Mouse (Mus musculus): ENCODE results near the gene Rabgap1l.

The Rabgap1l gene

DNA sequence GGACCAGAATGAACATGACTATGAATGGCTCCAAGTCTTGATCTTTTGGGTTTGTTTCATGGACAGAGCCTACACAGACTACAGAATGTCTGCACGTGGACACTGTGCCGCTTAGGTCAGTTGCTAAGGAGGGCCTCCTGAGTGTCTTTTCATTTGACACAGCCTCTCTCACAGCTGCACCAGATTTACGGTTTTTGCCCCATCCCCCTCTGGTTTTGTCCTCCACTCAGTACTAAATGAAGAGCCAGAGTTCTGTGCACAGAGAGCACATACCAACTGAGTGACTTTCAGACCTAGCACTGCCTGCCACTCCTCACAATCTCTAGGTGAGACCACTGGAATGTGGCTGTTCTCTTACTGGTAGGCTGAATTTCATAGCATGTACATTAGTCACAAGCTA lies 272.3 kb downstream of the Rabgap1l start:
- in situ Hi-C loops (cut with MboI; ENCODE audit: low sequenced_read_pairs) = no loop called here

DNA sequence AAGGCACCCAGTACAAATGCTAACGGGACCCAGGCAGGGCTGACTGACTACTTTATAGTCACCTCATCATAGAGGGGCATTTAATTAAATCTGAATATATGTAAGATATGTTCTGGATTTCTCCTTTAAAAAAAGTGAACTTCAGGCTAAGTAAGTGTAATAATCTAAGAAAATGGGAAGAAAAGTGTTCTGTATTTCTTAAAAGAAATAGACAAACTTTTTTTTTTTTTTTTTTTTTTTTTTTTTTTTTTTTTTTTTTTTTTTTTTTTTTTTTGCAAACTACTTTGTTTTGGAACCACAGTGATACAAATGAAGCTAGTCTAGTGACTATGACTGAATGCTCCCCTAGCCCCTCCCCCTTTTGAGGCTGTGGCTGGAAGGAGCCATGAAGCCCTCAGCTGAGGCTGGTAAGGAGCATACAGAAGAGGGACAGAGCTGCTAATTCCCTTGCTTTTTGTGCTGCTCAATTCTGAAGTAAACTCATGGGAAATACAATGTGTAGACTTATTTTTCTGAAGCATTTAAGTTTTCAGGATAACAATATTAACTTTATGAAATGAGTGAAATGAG lies 273.0 kb downstream of the Rabgap1l start:
- in situ Hi-C loops (cut with MboI; ENCODE audit: low sequenced_read_pairs) = no loop called here

DNA sequence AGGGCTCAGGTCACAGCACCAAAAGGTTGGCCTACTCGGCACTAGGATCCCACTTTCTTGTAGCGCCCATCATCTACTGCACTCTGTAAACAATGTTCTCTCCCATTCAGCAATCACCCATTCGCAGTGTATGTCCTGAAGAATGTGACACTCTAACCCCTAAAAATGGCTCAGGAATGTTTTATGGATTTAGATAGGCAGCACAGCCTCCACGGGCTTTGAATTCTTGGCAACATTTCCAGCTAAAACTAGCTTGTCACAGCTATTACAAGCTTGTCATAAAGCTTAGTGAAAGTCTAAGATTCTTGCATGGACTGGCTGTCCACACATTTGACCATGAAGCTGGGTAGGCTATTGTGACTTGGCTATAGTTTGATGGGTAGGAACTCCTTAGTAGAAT lies 274.5 kb downstream of the Rabgap1l start:
- in situ Hi-C loops (cut with MboI; ENCODE audit: low sequenced_read_pairs) = no loop called here

DNA sequence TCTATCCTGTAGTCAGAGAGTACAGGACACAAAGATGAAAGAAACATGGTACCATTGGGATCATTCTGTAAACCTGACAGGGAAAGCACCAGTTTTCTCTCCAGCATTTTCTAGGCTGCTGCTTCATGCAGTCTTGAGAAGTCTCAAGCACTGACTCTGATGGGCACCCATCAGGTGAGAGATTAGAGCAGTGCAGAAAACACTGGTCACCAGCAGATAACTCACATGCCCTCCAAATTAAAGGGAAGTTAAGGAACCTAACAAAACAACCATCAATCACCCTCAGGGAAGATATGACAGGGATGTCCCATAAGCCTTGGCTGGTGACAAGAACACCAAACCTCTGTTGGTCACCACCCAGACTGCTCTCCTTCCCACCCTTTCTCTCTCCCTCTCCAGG lies 285.2 kb downstream of the Rabgap1l start:
- in situ Hi-C loops (cut with MboI; ENCODE audit: low sequenced_read_pairs) = no loop called here

GRCm38 (mm10) chr1:160496906-160497577 lies 296.0 kb downstream of the Rabgap1l start:
- in situ Hi-C loops (cut with MboI; ENCODE audit: low sequenced_read_pairs) = no loop called here

- in situ Hi-C loops (cut with MboI; ENCODE audit: low sequenced_read_pairs) = no loop called here
These were observed 307.3 kb downstream of the Rabgap1l start for GRCm38 (mm10) chr1:160485731-160486130.

GRCm38 (mm10) chr1:160485028-160485427 lies 308.0 kb downstream of the Rabgap1l start:
- in situ Hi-C loops (cut with MboI; ENCODE audit: low sequenced_read_pairs) = no loop called here

- in situ Hi-C loops (cut with MboI; ENCODE audit: low sequenced_read_pairs) = no loop called here
These were observed 311.4 kb downstream of the Rabgap1l start for GRCm38 (mm10) chr1:160481643-160482042.

DNA sequence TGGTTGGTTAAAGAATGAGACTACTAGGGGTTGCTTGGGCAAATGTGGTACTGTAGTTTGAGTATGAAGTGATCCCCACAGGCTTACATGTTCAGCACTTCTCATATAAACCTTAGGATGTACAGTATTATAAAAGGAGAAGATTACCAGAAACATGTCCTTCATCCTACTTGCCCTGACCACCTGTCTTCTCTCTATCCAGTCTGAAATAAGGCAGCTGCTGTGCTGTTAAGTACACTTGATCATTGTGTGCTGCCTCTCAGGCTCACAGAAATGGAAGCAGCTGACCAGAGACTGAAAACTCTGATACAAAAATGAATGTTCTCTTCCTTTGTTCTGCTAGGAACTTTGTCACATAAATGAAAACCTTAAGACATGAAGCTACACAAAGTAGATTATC lies 325.6 kb downstream of the Rabgap1l start:
- in situ Hi-C loops (cut with MboI; ENCODE audit: low sequenced_read_pairs) = no loop called here

DNA sequence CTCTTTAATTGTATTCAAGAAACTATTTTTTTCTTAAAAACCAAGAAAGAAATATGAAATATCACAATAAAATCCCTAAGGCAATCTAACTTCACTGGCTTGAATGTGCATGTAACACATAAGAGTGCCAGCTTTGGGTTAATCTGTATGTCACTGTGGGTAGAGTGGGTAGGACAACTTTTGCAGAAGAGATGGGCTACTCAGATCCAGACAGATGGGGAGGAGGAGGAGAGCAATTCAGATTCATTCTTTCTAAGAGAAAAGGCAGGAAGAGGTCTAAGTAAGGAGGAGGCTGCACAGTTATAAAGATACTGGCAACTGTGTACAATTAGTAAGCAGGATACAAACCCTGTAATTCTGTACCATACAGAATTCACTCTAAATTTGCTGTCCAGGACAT lies 327.8 kb downstream of the Rabgap1l start:
- in situ Hi-C loops (cut with MboI; ENCODE audit: low sequenced_read_pairs) = no loop called here

- in situ Hi-C loops (cut with MboI; ENCODE audit: low sequenced_read_pairs) = no loop called here
These were observed 328.9 kb downstream of the Rabgap1l start for GRCm38 (mm10) chr1:160464148-160464547.

- in situ Hi-C loops (cut with MboI; ENCODE audit: low sequenced_read_pairs) = no loop called here
These were observed 332.7 kb downstream of the Rabgap1l start for GRCm38 (mm10) chr1:160460346-160460745.

- in situ Hi-C loops (cut with MboI; ENCODE audit: low sequenced_read_pairs) = no loop called here
These were observed 341.3 kb downstream of the Rabgap1l start for GRCm38 (mm10) chr1:160451663-160452062.

DNA sequence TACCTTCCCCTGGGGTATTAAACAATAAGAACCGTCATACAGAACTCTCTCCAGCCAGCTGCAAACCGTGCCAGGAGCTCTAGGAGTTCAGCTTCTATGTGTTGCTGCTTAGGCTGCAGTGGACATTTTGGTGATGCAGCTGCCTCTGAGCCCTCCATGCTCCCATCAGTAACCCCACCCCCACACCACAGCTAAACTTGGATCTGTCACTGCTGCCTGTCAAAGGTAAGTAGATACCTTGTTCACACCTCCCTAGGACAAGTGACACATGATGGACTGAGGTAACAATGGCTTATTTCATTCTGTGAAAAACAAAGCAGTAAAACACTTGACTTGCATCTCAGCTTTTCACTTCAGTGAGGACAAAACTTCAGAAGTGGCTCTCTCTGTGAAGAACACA lies 344.3 kb downstream of the Rabgap1l start:
- in situ Hi-C loops (cut with MboI; ENCODE audit: low sequenced_read_pairs) = no loop called here

- in situ Hi-C loops (cut with MboI; ENCODE audit: low sequenced_read_pairs) = no loop called here
These were observed 346.2 kb downstream of the Rabgap1l start for GRCm38 (mm10) chr1:160446823-160447222.

GRCm38 (mm10) chr1:160443506-160443905 lies 349.5 kb downstream of the Rabgap1l start:
- in situ Hi-C loops (cut with MboI; ENCODE audit: low sequenced_read_pairs) = no loop called here

GRCm38 (mm10) chr1:160441679-160442078 lies 351.3 kb downstream of the Rabgap1l start:
- in situ Hi-C loops (cut with MboI; ENCODE audit: low sequenced_read_pairs) = no loop called here

DNA sequence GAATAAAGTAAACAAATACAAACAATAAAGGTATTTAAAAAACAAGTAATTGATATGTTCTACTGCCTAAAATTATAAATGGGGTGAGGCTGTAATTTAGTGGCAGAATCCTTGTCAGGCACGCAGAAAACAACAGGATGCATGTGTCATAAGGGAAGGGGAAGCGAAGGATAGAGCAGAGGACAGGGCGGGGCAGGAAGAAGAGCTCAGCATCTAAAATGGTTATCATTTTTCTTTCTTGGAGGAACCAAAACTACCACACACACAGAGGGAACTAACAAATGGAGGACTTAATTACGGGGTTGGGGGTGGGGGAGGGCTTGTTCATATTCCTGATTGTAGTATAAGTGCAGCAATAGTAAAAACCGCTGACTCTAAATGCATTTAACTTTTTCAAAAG lies 351.9 kb downstream of the Rabgap1l start:
- in situ Hi-C loops (cut with MboI; ENCODE audit: low sequenced_read_pairs) = no loop called here

DNA sequence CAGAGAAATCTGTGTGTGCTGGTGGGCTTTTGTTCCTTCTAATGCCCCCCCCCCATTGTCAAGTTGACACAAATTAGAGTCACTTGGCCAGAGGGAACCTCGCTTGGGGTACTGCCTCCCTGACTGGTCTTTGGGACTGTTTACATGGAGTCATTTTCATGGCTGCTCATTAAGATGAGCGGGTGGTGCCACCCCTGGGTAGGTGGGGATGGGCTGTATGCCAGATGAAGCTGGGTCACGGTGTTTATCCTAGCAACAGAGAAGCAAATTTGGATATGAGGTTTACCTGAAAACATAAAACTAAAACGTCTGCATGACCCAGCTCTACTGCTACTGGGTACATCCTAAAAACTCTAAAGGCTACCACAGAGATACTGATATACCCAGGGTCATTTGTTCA lies 354.2 kb downstream of the Rabgap1l start:
- in situ Hi-C loops (cut with MboI; ENCODE audit: low sequenced_read_pairs) = no loop called here

DNA sequence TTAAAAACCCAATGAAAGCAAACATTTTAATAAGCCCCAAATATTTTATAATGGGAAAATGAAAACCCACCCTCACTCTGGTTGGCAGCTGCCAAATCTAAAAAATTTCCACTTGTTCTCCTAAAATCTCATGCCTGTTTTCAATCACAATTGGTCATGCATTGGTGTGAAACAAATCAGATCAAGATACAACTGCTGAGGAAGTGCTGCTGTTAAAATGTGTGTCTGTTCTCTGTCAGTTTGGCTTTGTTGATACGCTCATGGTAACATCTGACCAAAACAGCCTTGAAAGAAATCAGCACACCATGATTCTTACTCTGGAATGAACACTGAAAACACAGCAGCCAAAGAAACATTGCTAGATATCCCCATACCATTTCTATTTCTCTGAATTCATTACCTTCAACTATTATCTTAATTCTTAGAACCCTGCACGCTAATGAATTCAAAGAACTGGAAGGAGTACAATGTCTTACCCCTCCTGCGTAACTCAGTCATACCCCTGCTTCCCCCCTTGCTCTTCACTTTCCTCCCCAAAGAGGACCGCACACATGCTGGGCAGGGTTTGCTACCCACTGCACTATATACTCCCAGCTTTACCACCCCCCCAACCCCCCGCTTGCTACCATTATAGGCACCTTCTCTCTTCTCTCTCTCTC lies 375.7 kb downstream of the Rabgap1l start:
- in situ Hi-C loops (cut with MboI; ENCODE audit: low sequenced_read_pairs) = loop anchor here (25.0 kb wide), 1 partner anchor 320 kb away; no protein-coding TSS in a partner anchor

GRCm38 (mm10) chr1:160410822-160411221 lies 382.2 kb downstream of the Rabgap1l start:
- in situ Hi-C loops (cut with MboI; ENCODE audit: low sequenced_read_pairs) = loop anchor here (25.0 kb wide), 1 partner anchor 326 kb away; no protein-coding TSS in a partner anchor

DNA sequence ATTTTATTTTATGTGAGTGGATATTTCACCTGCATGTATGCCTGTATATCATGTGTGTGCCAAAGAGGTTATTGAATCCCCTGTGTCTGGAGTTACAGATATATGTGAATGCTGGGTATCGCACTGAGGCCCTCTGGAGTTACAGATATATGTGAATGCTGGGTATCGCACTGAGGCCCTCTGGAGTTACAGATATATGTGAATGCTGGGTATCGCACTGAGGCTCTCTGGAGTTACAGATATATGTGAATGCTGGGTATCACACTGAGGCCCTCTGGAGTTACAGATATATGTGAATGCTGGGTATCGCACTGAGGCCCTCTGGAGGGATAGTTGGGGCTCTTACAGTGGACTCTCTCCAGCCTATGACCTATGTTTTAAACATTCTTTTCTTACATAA lies 383.3 kb downstream of the Rabgap1l start:
- in situ Hi-C loops (cut with MboI; ENCODE audit: low sequenced_read_pairs) = loop anchor here (10.0 to 25.0 kb wide), 2 partner anchors 328 to 455 kb away; no protein-coding TSS in a partner anchor
